Mouse (Mus musculus) liver, postnatal 0 days (tissue): ENCODE measurements around the gene Timmdc1. TPM values are rescaled to one million over a fixed set of nuclear protein-coding genes. Genes with fewer than 3 reads are reported as not detected.

Experiments used
- ATAC-seq: fragments of 200-750 bp; cut with Nextera tagmentation; 2 replicates; pipeline ENCODE4 v1.8.0; 2017; ENCODE audit warnings: mild to moderate bottlenecking, moderate library complexity
- DNase-seq: peaks from one replicate; pipeline ENCODE4 v3.0.0-alpha.2; 2016
- H3K27ac ChIP-seq: fragments of 300-500 bp; sonication (generic); 2 replicates; pipeline ENCODE4 v1.5.1; 2014; ENCODE audit warnings: antibody characterized with exemption, moderate library complexity, mild to moderate bottlenecking, low read depth
- H3K27me3 ChIP-seq: fragments of 300-500 bp; sonication (generic); 2 replicates; pipeline ENCODE4 v1.6.1; 2014; ENCODE audit warnings: low read length, control low read depth, mixed read lengths; ENCODE audit not compliant: insufficient read depth
- H3K36me3 ChIP-seq: fragments of 300-500 bp; sonication (generic); replicated peaks from 2 replicates; pipeline ENCODE4 v1.6.1; 2014; ENCODE audit warnings: mild to moderate bottlenecking, control low read depth, low read length, moderate library complexity, mixed read lengths; ENCODE audit not compliant: insufficient read depth
- H3K4me1 ChIP-seq: fragments of 300-500 bp; sonication (generic); 2 replicates; pipeline ENCODE4 v1.6.1; 2014; ENCODE audit warnings: antibody characterized with exemption, mild to moderate bottlenecking, control low read depth; ENCODE audit not compliant: insufficient read depth
- H3K4me2 ChIP-seq: fragments of 300-500 bp; sonication (generic); 2 replicates; pipeline ENCODE4 v1.6.1; 2014; ENCODE audit warnings: low read depth, mild to moderate bottlenecking, low read length, moderate library complexity, mixed read lengths
- H3K4me3 ChIP-seq: fragments of 300-500 bp; sonication (generic); 2 replicates; pipeline ENCODE4 v1.5.1; 2014; ENCODE audit warnings: low read depth, low read length
- H3K9ac ChIP-seq: fragments of 300-500 bp; sonication (generic); replicated peaks from 2 replicates; pipeline ENCODE4 v1.6.1; 2014; ENCODE audit warnings: mild to moderate bottlenecking, moderate library complexity
- H3K9me3 ChIP-seq: fragments of 300-500 bp; sonication (generic); 2 replicates; pipeline ENCODE4 v1.6.1; 2016; ENCODE audit warnings: mild to moderate bottlenecking, control low read depth, low read length, mixed read lengths
- CTCF ChIP-seq: sonication (generic); IDR thresholded peaks from 2 replicates; pipeline ENCODE4 v1.5.1; 2016; ENCODE audit warnings: antibody characterized with exemption, low read depth
- EP300 ChIP-seq: IDR thresholded peaks from 2 replicates; pipeline ENCODE4 v1.6.1; 2016; ENCODE audit warnings: antibody characterized with exemption, low read depth, mild to moderate bottlenecking
- WGBS: fragments of 180-500 bp; shearing (Covaris S2); extraction: QIAGEN DNeasy Blood & Tissue Kit; methylation state at CpG from one replicate; pipeline ENCODE4 v1.1.7; 2014; ENCODE audit not compliant: insufficient replicate concordance; 5-methylcytosine and 5-hydroxymethylcytosine counted together
- polyA plus RNA-seq: library from polyadenylated mRNA; unstranded; fragments of >200 nt; fragmentation: Nextera tagmentation; extraction: Ambion mirVana; gene quantifications from 2 replicates; pipeline ENCODE4 v1.2.1, GENCODE M21; 2015

The Timmdc1 gene
- 14.8 and 17.0 TPM in 2 replicates for polyA plus RNA-seq

DNA sequence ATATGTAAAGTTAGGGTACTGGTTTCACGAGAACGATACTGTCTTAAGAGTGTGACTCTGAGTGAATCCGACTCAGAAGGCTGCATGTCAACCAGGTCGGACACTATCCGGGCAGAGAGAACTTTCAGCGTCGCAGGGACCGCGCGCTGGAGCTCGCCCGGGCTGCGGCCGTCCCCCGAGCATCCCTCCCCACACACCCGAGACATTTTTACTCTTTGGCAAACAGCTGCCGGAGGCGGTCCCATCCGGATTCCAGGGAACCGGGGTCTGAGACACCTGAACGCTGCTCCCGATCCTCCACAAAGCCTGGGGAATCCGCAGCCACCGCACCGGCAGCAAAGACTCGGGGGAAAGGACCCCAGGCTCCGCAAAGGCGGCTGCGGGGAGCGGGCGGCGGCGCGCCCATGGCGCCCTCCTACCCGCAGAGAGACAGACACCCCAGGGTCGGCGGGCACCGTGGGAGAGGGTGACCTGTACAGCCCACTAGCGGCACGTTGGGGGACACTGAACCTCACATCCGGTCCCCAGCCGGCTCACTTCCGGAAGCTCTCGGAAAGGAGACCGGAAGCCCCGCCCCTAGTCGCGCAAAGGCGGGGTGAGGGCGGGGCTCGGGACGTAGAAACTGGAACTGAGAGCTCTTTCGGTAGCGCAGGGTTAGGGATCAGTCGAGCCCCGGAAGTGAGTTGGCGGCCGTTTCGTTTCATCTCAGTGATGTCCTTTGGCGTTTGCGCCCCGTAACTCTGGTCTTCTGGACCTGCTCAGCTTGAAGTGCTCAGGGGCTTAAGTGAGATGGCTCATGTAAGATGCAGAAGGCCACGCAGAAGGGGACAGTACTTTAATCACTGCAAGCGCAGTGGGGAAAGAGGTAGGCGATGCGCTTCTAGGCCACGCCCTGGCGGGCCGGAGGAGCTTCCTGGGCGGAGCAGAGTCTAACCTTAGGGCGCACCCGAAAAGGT is at the start of gene Timmdc1:
Gene Timmdc1, minus strand, starts transcription at position 535 of the 956 bp plus-strand sequence.
- peak; percentile 97 for DNase-seq
- Histone ChIP-seq H3K4me3 (peak within 1 kb of the TSS; percentile 73), H3K36me3 (peaks cover 14% of the 10 kb centered on the region), H3K27ac (peak within 1 kb of the TSS; percentile 94), H3K9me3 (no peaks in the 10 kb centered on the region), H3K4me2 (peak within 1 kb of the TSS; percentile 74), H3K4me1 (peaks cover 8% of the 10 kb centered on the region), H3K9ac (peak within 1 kb of the TSS; percentile 75), H3K27me3 (no peaks in the 10 kb centered on the region)
- under 1% methylated on average over 73 of the region's 73 CpGs for WGBS
- ATAC-seq = peak; percentile 98
- peak; percentile 74 for TF ChIP-seq EP300
- TF ChIP-seq CTCF = peak; percentile 47; the same call in 1 of the 2 replicates

DNA sequence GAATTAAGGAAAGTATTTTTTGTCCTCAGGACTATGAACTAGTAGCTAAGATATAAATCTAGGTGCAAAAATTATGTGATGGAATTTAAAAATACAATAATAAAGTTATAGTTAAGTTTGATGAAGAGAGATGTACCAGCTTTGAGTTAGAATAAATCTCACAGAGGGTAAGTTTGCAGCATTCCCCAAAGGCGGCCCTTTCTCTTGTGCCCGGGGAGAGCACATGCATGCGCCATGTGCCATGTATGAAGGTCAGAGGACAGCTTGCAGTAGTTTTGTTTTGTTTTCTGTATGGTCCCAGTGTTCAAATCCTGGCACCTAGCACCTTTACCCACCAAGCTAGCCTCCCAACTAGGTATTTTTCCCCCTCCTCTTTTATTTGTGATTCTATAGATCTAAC is 49.0 kb upstream of the Timmdc1 start:
- H3K4me1 ChIP-seq = no peaks in the 10 kb centered on the region
- no peaks in the 10 kb centered on the region for H3K27me3 ChIP-seq
- H3K4me2 ChIP-seq = no peak overlapping the region
- no peak overlapping the region for H3K9ac ChIP-seq
- ATAC-seq (no peak), DNase-seq (no peak)
- H3K4me3 ChIP-seq = no peak overlapping the region
- WGBS = 91% methylated on average over 3 of the region's 3 CpGs
- no peak overlapping the region for H3K27ac ChIP-seq
- peaks cover 46% of the 10 kb centered on the region for H3K36me3 ChIP-seq
- TF ChIP-seq EP300 (no peak), CTCF (no peak)
- H3K9me3 ChIP-seq = no peaks in the 10 kb centered on the region

DNA sequence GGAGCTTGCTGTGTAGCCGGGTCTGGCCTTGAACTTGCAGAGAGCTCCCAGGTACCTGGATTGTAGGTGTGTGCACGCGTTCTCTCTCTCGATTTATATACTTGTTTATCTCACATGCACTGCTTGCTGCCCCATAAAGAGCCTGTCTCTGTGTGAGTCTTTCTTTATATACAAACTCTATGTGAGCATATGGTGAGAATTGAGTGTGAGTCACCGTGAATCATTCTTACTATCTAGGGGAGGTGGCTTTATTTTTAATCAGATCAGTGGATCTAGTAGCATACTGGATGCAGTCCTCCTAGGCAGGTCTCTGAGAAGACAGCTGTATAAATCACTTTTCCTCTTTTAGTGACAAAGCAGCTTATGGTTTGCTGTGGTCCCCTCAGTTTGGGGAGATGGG is 45.7 kb upstream of the Timmdc1 start:
- WGBS = 89% methylated on average over 5 of the region's 5 CpGs
- Histone ChIP-seq H3K4me3 (no peak overlapping the region), H3K9me3 (no peaks in the 10 kb centered on the region), H3K27ac (no peak overlapping the region), H3K36me3 (peaks cover 39% of the 10 kb centered on the region), H3K9ac (no peak overlapping the region), H3K4me1 (peaks cover 6% of the 10 kb centered on the region; the same call in 1 of the 2 replicates), H3K27me3 (no peaks in the 10 kb centered on the region), H3K4me2 (no peak overlapping the region)
- no peak for TF ChIP-seq CTCF
- TF ChIP-seq EP300 = no peak
- ATAC-seq = no peak
- no peak for DNase-seq

DNA sequence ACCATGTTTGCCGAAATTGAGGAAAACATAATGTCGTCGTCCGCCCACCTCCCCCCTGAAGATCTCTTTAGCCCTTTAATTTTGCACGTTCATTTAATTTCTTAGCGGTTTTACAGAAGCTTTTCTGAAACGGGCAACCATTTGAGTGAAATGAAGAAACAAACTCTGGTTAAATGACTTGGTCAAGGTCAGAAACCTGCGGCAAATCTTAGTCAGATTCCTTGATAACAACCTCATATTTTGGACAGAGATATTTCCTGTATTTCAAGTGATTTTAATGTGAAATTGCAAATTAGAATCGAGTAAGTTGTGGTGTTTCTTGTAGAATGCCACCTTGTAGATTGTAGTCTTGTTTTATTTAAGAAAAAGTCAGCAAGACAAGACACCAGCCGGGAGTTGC is 41.1 kb upstream of the Timmdc1 start:
- DNase-seq = no peak
- peak overlapping the region; percentile 76 for H3K4me3 ChIP-seq

DNA sequence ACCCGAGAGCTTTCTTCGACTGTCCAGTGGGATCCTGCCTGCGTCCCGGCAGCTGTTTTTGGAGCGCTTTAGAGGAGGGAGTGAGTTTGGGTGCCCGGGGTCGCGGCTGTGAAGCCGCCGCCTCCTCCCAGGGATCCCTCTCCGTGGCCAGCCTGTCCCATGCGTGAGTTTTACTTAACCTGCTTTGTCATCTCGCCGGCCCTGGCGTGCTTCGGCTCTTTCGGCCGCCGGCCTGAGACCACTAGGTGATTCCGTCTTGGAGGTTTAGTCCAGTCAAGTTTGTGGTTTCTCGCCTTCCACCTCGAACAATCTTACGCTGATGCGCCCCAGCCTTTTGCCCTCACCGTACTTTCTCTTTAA is 40.5 kb upstream of the Timmdc1 start:
- peak overlapping the region; percentile 76 for H3K4me3 ChIP-seq
- peak overlapping the region; percentile 79 for H3K27ac ChIP-seq
- no peak for TF ChIP-seq CTCF
- no peak for TF ChIP-seq EP300
- peak overlapping the region; percentile 72 for H3K9ac ChIP-seq
- H3K9me3 ChIP-seq = no peaks in the 10 kb centered on the region
- WGBS = 1% methylated on average over 25 of the region's 25 CpGs
- peaks cover 12% of the 10 kb centered on the region; the same call in 1 of the 2 replicates for H3K4me1 ChIP-seq
- H3K4me2 ChIP-seq = peak overlapping the region; percentile 78
- peaks cover 19% of the 10 kb centered on the region for H3K36me3 ChIP-seq
- DNase-seq (no peak), ATAC-seq (peak; percentile 65)
- H3K27me3 ChIP-seq = no peaks in the 10 kb centered on the region

More for the DNA sequence above, 41.1 kb upstream of the Timmdc1 start:
- TF ChIP-seq CTCF = no peak
- TF ChIP-seq EP300 = no peak
- H3K4me1 ChIP-seq = peaks cover 12% of the 10 kb centered on the region; the same call in 1 of the 2 replicates
- H3K27me3 ChIP-seq = no peaks in the 10 kb centered on the region
- 23% methylated on average over 10 of the region's 10 CpGs for WGBS
- H3K9me3 ChIP-seq = no peaks in the 10 kb centered on the region
- H3K4me2 ChIP-seq = peak overlapping the region; percentile 78
- peaks cover 21% of the 10 kb centered on the region for H3K36me3 ChIP-seq
- ATAC-seq = no peak
- peak overlapping the region; percentile 72 for H3K9ac ChIP-seq
- 0 out of 2 replicates have a peak overlapping the region, but pooled peaks have one; percentile 79 for H3K27ac ChIP-seq

DNA sequence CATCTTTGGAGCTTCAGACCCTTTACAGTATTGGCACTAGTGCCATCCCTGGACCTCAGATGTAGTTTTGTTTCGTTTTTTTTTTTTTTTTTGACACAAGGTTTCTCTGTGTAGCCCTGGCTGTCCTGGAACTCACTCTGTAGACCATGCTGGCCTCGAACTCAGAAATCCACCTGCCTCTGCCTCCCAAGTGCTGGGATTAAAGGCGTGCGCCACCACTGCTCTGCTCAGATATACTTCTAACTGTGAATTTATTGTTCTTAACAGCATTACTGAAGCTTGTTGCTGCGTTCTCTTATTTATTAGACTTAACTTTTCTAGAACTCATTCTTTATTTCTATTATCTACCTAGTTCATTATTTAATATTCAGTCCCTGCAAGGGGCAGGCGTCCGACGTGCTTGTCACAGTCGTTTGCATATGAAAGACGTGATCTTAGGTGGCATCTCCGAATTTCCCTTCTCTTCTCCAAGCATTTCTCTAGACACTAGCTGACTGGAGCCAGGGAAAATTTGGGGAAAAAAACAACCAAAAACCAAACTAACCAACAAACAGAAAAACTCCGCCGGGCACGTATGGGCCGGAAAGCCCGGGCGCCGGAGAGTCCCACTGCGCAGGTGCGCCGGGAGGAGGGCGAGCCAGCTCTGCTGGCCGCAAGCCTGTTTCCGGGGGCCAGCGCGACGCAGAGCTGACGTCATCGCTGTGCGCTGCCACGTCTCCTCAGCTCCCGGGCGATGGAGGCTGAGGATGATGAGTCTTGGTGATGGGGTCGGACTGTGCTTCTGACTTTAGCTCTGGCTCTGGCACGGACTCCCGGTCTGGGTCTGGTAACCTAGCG is 39.9 kb upstream of the Timmdc1 start:
- no peaks in the 10 kb centered on the region for H3K27me3 ChIP-seq
- peak overlapping the region; percentile 79 for H3K27ac ChIP-seq
- peak overlapping the region; percentile 78 for H3K4me2 ChIP-seq
- ATAC-seq (peak; percentile 99), DNase-seq (peak; percentile 95)
- 6% methylated on average over 37 of the region's 37 CpGs for WGBS
- peak; percentile 16; the same call in 1 of the 2 replicates for TF ChIP-seq EP300
- no peak for TF ChIP-seq CTCF
- H3K9ac ChIP-seq = peak overlapping the region; percentile 72
- peaks cover 18% of the 10 kb centered on the region for H3K36me3 ChIP-seq
- H3K4me1 ChIP-seq = peaks cover 12% of the 10 kb centered on the region; the same call in 1 of the 2 replicates
- H3K9me3 ChIP-seq = no peaks in the 10 kb centered on the region
- peak overlapping the region; percentile 76 for H3K4me3 ChIP-seq
